Mouse (Mus musculus) megakaryocyte, embryonic 14.5 days (primary cell): ENCODE data around the gene Nsmce3. TPM values are rescaled to one million over a fixed set of nuclear protein-coding genes. Genes with fewer than 3 reads are reported as not detected.

Experiments used
- H3K27me3 ChIP-seq: replicated peaks from 2 replicates; pipeline ENCODE3; 2012; ENCODE audit warnings: inconsistent platforms
- H3K36me3 ChIP-seq: replicated peaks from 2 replicates; pipeline ENCODE3; 2012; ENCODE audit warnings: low read length, inconsistent platforms, mixed read lengths
- H3K4me1 ChIP-seq: 2 replicates; pipeline ENCODE4 v1.6.1; 2012; ENCODE audit warnings: inconsistent platforms
- H3K4me3 ChIP-seq: replicated peaks from 2 replicates; pipeline ENCODE3; 2012; ENCODE audit warnings: moderate library complexity, mild to moderate bottlenecking, inconsistent platforms
- H3K9me3 ChIP-seq: 2 replicates; pipeline ENCODE4 v1.6.1; 2012; ENCODE audit warnings: inconsistent platforms
- FLI1 ChIP-seq: IDR thresholded peaks from 2 replicates; pipeline ENCODE4 v1.6.1; 2012; ENCODE audit warnings: low read length, inconsistent platforms, mixed read lengths
- GATA1 ChIP-seq: IDR thresholded peaks from 3 replicates; pipeline ENCODE4 v1.6.1; 2012; ENCODE audit warnings: mixed read lengths, low read length, inconsistent platforms, borderline replicate concordance
- polyA plus RNA-seq: library from polyadenylated mRNA; stranded (reverse); fragments of >175 nt; gene quantifications from 2 replicates; pipeline ENCODE4 v1.2.3, GENCODE M21; 2012; ENCODE audit warnings: low replicate concordance; ENCODE audit not compliant: insufficient read depth

The Nsmce3 gene
- polyA plus RNA-seq, 1 experiment, result 7.6 TPM

GRCm38 (mm10) chr7:64869549-64870065 lies 3.2 kb downstream of the Nsmce3 start:
- peaks cover 32% of the 10 kb centered on the region for H3K4me1 ChIP-seq
- H3K27me3 ChIP-seq, result no peaks in the 10 kb centered on the region
- H3K36me3 ChIP-seq, result peaks cover 6% of the 10 kb centered on the region
- no peaks in the 10 kb centered on the region for H3K9me3 ChIP-seq
- TF ChIP-seq FLI1 (no peak), GATA1 (no peak)
- H3K4me3 ChIP-seq, result no peak overlapping the region

GRCm38 (mm10) chr7:64863538-64863937 lies 9.3 kb downstream of the Nsmce3 start:
- H3K36me3 ChIP-seq, result no peaks in the 10 kb centered on the region
- no peak for TF ChIP-seq GATA1
- no peak for TF ChIP-seq FLI1
- H3K4me1 ChIP-seq, result peaks cover under 1% of the 10 kb centered on the region; the same call in 1 of the 2 replicates
- H3K4me3 ChIP-seq, result no peak overlapping the region
- H3K27me3 ChIP-seq, result no peaks in the 10 kb centered on the region
- H3K9me3 ChIP-seq, result peaks cover 7% of the 10 kb centered on the region; the same call in 1 of the 2 replicates

- Histone ChIP-seq H3K27me3 (no peaks in the 10 kb centered on the region), H3K4me1 (no peaks in the 10 kb centered on the region), H3K9me3 (peaks cover 7% of the 10 kb centered on the region; the same call in 1 of the 2 replicates), H3K36me3 (no peaks in the 10 kb centered on the region), H3K4me3 (no peak overlapping the region)
- TF ChIP-seq FLI1 (no peak), GATA1 (no peak)
Measured at GRCm38 (mm10) chr7:64862978-64863377, 9.8 kb downstream of the Nsmce3 start.

DNA sequence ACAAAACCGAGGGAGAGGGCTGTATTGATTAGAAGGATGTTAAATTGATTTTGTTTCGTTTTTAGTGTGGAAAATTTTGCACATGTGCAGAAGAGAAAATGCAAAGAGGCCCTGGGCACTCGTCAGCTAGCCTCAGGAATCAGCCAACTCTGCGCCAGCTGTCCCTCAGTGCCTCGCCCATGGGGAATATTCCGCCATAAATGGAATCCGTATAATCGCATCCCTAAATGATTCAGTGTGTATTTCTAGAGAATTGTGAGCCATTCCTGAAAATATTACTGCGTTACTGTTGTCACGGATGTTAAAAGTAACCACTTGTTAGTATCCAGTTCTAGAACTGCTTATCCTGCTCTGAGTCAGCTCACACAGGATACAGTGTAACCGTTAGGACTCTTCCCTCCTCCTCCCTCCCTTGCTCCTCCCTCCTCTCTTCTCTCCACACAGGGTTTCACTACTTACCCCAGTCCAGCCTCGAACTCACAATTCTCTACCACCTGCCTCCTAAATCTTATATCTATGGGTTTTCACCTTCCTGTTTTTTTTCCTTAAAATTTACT lies 16.2 kb downstream of the Nsmce3 start:
- H3K27me3 ChIP-seq, result no peaks in the 10 kb centered on the region
- H3K9me3 ChIP-seq, result peaks cover 14% of the 10 kb centered on the region; the same call in 1 of the 2 replicates
- TF ChIP-seq FLI1 (no peak), GATA1 (no peak)
- H3K4me3 ChIP-seq, result peak overlapping the region; percentile 38
- H3K36me3 ChIP-seq, result no peaks in the 10 kb centered on the region
- no peaks in the 10 kb centered on the region for H3K4me1 ChIP-seq

DNA sequence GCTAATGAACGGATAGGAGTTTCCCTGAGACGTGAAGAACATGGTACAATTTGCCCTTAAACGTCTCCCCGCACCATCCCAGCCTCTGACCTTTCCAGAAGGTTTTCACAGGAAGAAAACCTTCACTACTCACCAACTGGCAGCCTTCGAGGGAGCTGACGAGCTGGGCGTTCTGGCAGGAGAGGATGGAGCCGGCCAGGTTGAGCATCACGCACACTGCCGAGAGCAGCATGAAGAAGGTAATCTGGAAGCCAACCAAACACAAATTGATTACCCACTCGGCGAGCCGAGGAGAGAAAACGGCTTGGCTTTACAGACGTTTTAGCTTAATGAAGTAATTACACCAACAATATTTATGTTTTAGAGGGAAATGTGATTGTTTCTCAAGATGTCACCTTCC lies 16.8 kb downstream of the Nsmce3 start:
- Histone ChIP-seq H3K36me3 (no peaks in the 10 kb centered on the region), H3K9me3 (peaks cover 14% of the 10 kb centered on the region; the same call in 1 of the 2 replicates), H3K4me1 (no peaks in the 10 kb centered on the region), H3K4me3 (no peak overlapping the region), H3K27me3 (no peaks in the 10 kb centered on the region)
- TF ChIP-seq FLI1, result no peak
- no peak for TF ChIP-seq GATA1

GRCm38 (mm10) chr7:64855389-64855927 lies 17.3 kb downstream of the Nsmce3 start:
- no peaks in the 10 kb centered on the region for H3K4me1 ChIP-seq
- TF ChIP-seq FLI1, result no peak
- no peak for TF ChIP-seq GATA1
- peak overlapping the region; percentile 79 for H3K4me3 ChIP-seq
- H3K27me3 ChIP-seq, result no peaks in the 10 kb centered on the region
- peaks cover 14% of the 10 kb centered on the region; the same call in 1 of the 2 replicates for H3K9me3 ChIP-seq
- H3K36me3 ChIP-seq, result no peaks in the 10 kb centered on the region

DNA sequence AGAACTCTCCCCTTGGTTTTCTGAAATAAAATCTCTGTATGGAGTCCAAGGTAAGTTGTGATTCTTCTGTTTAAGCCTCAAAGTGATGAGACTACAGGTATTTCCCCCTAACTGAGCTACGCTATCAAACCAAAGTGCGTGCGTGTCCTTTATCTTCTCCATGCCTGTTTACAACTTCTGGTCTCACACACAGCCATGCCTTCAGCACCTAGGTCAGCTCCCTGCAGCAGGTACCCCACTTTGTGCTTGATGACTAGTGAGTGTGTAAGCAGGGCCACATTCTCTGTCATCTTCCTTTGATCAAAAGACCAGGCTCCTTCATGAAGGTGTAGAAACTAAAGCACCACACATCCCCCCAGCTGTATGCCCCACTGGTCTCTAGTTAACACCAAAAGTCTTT lies 22.0 kb downstream of the Nsmce3 start:
- Histone ChIP-seq H3K27me3 (no peaks in the 10 kb centered on the region), H3K36me3 (no peaks in the 10 kb centered on the region), H3K4me1 (no peaks in the 10 kb centered on the region), H3K4me3 (no peak overlapping the region), H3K9me3 (0 out of 2 replicates have a peak, but pooled peaks cover 7% of the 10 kb centered on the region)
- TF ChIP-seq FLI1, result no peak
- TF ChIP-seq GATA1, result no peak

DNA sequence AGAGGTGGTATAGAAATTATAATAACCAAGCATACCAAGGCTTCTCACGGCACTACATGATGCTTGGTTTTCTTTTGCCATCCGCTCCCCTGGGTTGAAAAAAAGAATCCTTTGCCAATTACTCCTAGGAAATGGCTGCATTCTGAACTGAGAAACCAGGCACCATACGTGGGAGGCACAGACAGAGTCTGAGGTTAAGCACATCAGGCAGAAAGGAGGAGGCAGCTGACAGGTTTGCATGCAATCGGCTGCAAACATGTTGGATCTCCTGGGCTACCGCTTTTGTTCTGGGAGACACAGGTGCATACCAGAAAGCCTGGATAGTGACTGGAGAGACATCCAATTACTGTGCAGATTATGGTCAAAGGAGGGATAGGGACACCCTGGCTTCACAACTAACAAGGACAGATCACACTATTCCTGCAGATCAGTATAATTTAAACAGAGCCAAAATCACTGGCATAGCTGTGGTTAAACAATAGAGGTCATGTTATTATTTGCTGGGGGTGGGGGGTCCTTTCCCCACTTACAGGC lies 25.4 kb downstream of the Nsmce3 start:
- Histone ChIP-seq H3K9me3 (no peaks in the 10 kb centered on the region), H3K4me1 (no peaks in the 10 kb centered on the region), H3K4me3 (no peak overlapping the region), H3K27me3 (no peaks in the 10 kb centered on the region), H3K36me3 (no peaks in the 10 kb centered on the region)
- TF ChIP-seq GATA1 (no peak), FLI1 (no peak)

- H3K27me3 ChIP-seq, result no peaks in the 10 kb centered on the region
- no peak overlapping the region for H3K4me3 ChIP-seq
- H3K9me3 ChIP-seq, result no peaks in the 10 kb centered on the region
- no peaks in the 10 kb centered on the region for H3K4me1 ChIP-seq
- TF ChIP-seq GATA1, result no peak
- no peak for TF ChIP-seq FLI1
- no peaks in the 10 kb centered on the region for H3K36me3 ChIP-seq
Measured at GRCm38 (mm10) chr7:64846061-64846460, 26.7 kb downstream of the Nsmce3 start.

GRCm38 (mm10) chr7:64840946-64841659 lies 31.7 kb downstream of the Nsmce3 start:
- Histone ChIP-seq H3K4me1 (no peaks in the 10 kb centered on the region), H3K4me3 (no peak overlapping the region)

More at GRCm38 (mm10) chr7:64840946-64841659, 31.7 kb downstream of the Nsmce3 start:
- Histone ChIP-seq H3K9me3 (peaks cover 10% of the 10 kb centered on the region; the same call in 1 of the 2 replicates), H3K36me3 (no peaks in the 10 kb centered on the region), H3K27me3 (peaks cover 9% of the 10 kb centered on the region)
- TF ChIP-seq GATA1 (no peak), FLI1 (no peak)
